ENCODE assay signal across 8 mouse cellular contexts in genomic region chr1:87766233-87766632, GRCm38 (mm10). TPM values are rescaled to one million over a fixed set of nuclear protein-coding genes. Genes with fewer than 3 reads are reported as not detected.
DNase-seq lines count a peak whose midpoint lies in the region.

No protein-coding gene starts in this region.

- intact Hi-C loops in heart, postnatal 36 days (cut with DNase I) = no loop called here

- peak; percentile 11 to 15 for DNase-seq in heart, postnatal 36 days
- no peak for DNase-seq in heart, adult 9 months (ENCODE audit: low spot score in 2 of 2)
- peak; percentile 24 to 26 for DNase-seq in CD8-positive naive resting alpha-beta T cell, adult 2 months (ENCODE audit: low read depth in 2 of 2, low spot score in 2 of 2)
- DNase-seq in brain, adult 2 months (ENCODE audit: low read depth, low spot score) = peak; percentile 38
- DNase-seq in lung, postnatal 25 days (ENCODE audit: low spot score) = peak; percentile 17
- DNase-seq in thymus, postnatal 36 days = peak; percentile 52 to 56
- no peak for DNase-seq in layer of hippocampus, postnatal 14 days (ENCODE audit: low spot score in 2 of 2)
- no peak for DNase-seq in ovary, postnatal 14 days (ENCODE audit: low spot score)

RNA-seq across cellular contexts. Expression of gene Atg16l1, which starts 10.6 kb away (rescaled TPM):
- 10 to 100 TPM; 27.4 to 29.7 TPM for total RNA-seq in heart, postnatal 36 days (2021)
- total RNA-seq in layer of hippocampus, postnatal 14 days (2021) = 10 to 100 TPM; 53.9 to 61.1 TPM

RNA-seq across cellular contexts. Expression of gene Sag, which starts 37.2 kb away (rescaled TPM):
- total RNA-seq in heart, postnatal 36 days (2021) = under 1 TPM; 0.19 to 0.44 TPM
- 1 to 10 TPM; 1.9 to 2.6 TPM for total RNA-seq in layer of hippocampus, postnatal 14 days (2021)

Comparison
In these comparisons a context has a peak if more than half of its experiments do, and no peak if none do; other contexts are left out.
1. DNase-seq: peak in heart, postnatal 36 days (2 of 2), CD8-positive naive resting alpha-beta T cell, adult 2 months (2 of 2), brain, adult 2 months (single experiment), lung, postnatal 25 days (single experiment) and thymus, postnatal 36 days (2 of 2); none in heart, adult 9 months (0 of 2), layer of hippocampus, postnatal 14 days (0 of 2) and ovary, postnatal 14 days (single experiment).